Mouse (Mus musculus) limb, embryonic 14.5 days (tissue): ENCODE data around the gene Ppp1cb. TPM values are rescaled to one million over a fixed set of nuclear protein-coding genes. Genes with fewer than 3 reads are reported as not detected.

ENCODE experiments used
- ATAC-seq: fragments of 200-750 bp; cut with Nextera tagmentation; 2 replicates; pipeline ENCODE4 v1.8.0; 2017; ENCODE audit warnings: low read depth, moderate number of reproducible peaks, moderate TSS enrichment; ENCODE audit not compliant: low FRiP score
- DNase-seq: peaks from one replicate; pipeline ENCODE4 v3.0.0-alpha.2; 2015; ENCODE audit warnings: low spot score
- H3K27ac ChIP-seq: fragments of 300-500 bp; sonication (generic); replicated peaks from 2 replicates; pipeline ENCODE4 v1.5.1; 2014; ENCODE audit warnings: low read depth, mild to moderate bottlenecking, low read length, moderate library complexity, mixed read lengths
- H3K27me3 ChIP-seq: fragments of 300-500 bp; sonication (generic); 2 replicates; pipeline ENCODE4 v1.6.1; 2014; ENCODE audit warnings: low read length, mixed read lengths; ENCODE audit not compliant: control insufficient read depth, insufficient read depth
- H3K36me3 ChIP-seq: fragments of 300-500 bp; sonication (generic); 2 replicates; pipeline ENCODE4 v1.6.1; 2014; ENCODE audit warnings: mild to moderate bottlenecking, low read length, moderate library complexity, mixed read lengths; ENCODE audit not compliant: control insufficient read depth, insufficient read depth
- H3K4me1 ChIP-seq: fragments of 300-500 bp; sonication (generic); 2 replicates; pipeline ENCODE4 v1.6.1; 2014; ENCODE audit warnings: antibody characterized with exemption, low read length, mixed read lengths; ENCODE audit not compliant: control insufficient read depth, insufficient read depth
- H3K4me2 ChIP-seq: fragments of 300-500 bp; sonication (generic); replicated peaks from 2 replicates; pipeline ENCODE4 v1.6.1; 2014; ENCODE audit warnings: low read depth, mild to moderate bottlenecking, low read length, moderate library complexity; ENCODE audit not compliant: severe bottlenecking
- H3K4me3 ChIP-seq: fragments of 300-500 bp; sonication (generic); replicated peaks from 2 replicates; pipeline ENCODE4 v1.5.1; 2014; ENCODE audit warnings: low read length
- H3K9ac ChIP-seq: fragments of 300-500 bp; sonication (generic); 2 replicates; pipeline ENCODE4 v1.6.1; 2014; ENCODE audit warnings: mild to moderate bottlenecking, low read depth, low read length, moderate library complexity; ENCODE audit not compliant: severe bottlenecking
- H3K9me3 ChIP-seq: fragments of 300-500 bp; sonication (generic); 2 replicates; pipeline ENCODE4 v1.6.1; 2016; ENCODE audit warnings: low read length; ENCODE audit not compliant: control insufficient read depth
- POLR2A ChIP-seq: fragments of 200-500 bp; IDR thresholded peaks from 2 replicates; pipeline ENCODE4 v1.8.0; 2012; ENCODE audit warnings: inconsistent platforms, mild to moderate bottlenecking, moderate library complexity, borderline replicate concordance; ENCODE audit not compliant: insufficient read depth, insufficient read length; ENCODE audit errors: extremely low read depth
- WGBS: fragments of 180-500 bp; shearing (Covaris S2); extraction: QIAGEN DNeasy Blood & Tissue Kit; methylation state at CpG from one replicate; pipeline ENCODE4 v1.1.7; 2014; 5-methylcytosine and 5-hydroxymethylcytosine counted together
- polyA plus RNA-seq, 2 experiments: library from polyadenylated mRNA; depleted of rRNA in 1 of 2; stranded (reverse) in 1 of 2; unstranded in 1 of 2; fragments of >200 nt; fragmentation: Nextera tagmentation in 1 of 2; extraction: Ambion mirVana in 1 of 2; gene quantifications; 2 replicates each; pipeline versions ENCODE4 v1.2.1 to v1.2.3; 2012 to 2014

Ppp1cb gene
- polyA plus RNA-seq, 2 experiments, result 156 to 208 TPM

DNA sequence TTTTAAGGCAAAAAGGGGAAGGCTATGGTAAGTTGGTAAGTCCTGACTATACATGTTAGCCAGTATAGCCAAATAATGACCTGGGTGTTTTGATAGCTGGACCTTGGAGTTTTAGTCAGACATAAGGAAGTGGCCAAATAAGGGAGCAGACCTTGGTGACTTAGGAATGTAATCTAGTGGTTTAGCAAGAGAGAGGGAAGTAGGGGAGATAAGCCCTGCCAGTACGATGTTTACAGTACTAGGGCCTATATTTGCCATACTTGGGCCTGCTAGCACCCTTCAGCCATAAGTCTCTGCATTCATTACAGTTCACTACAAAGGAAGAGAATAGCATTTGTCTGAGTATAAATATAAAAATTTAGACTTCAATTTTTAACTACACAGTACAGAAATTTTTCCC lies 106.1 kb downstream of the Ppp1cb start:
- Histone ChIP-seq H3K36me3 (no peaks in the 10 kb centered on the region), H3K9ac (no peak overlapping the region), H3K4me2 (no peak overlapping the region), H3K27me3 (no peaks in the 10 kb centered on the region), H3K9me3 (no peaks in the 10 kb centered on the region), H3K4me3 (no peak overlapping the region), H3K27ac (no peak overlapping the region), H3K4me1 (no peaks in the 10 kb centered on the region)
- DNase-seq (no peak), ATAC-seq (no peak)
- no peak for TF ChIP-seq POLR2A
- 77% methylated on average over 1 of the region's 1 CpGs for WGBS

Other genes with a start within 250 kb of the Ppp1cb start
- 1.5 TPM in 2 replicates for gene Plb1, start 226.1 kb upstream of the Ppp1cb start, polyA plus RNA-seq (2012; rRNA removed)
- gene Plb1, start 226.1 kb upstream of the Ppp1cb start, polyA plus RNA-seq (2014; fragmentation: Nextera tagmentation; extraction: Ambion mirVana), result 1.1 and 1.3 TPM in 2 replicates
- 9.4 and 12.8 TPM in 2 replicates for gene Yes1, start 152.3 kb downstream of the Ppp1cb start, polyA plus RNA-seq (2012; rRNA removed)
- 27.9 and 34.2 TPM in 2 replicates for gene Yes1, start 152.3 kb downstream of the Ppp1cb start, polyA plus RNA-seq (2014; fragmentation: Nextera tagmentation; extraction: Ambion mirVana)